Mouse (Mus musculus) spleen, postnatal 4 days (tissue): Measurements from ENCODE around the gene Dtnbp1.

Experiments
- DNase-seq, 2 experiments: peaks; one replicate each; pipeline ENCODE4 v3.0.0; 2022; ENCODE audit warnings: low spot score in 2 of 2

Gene Dtnbp1

DNA sequence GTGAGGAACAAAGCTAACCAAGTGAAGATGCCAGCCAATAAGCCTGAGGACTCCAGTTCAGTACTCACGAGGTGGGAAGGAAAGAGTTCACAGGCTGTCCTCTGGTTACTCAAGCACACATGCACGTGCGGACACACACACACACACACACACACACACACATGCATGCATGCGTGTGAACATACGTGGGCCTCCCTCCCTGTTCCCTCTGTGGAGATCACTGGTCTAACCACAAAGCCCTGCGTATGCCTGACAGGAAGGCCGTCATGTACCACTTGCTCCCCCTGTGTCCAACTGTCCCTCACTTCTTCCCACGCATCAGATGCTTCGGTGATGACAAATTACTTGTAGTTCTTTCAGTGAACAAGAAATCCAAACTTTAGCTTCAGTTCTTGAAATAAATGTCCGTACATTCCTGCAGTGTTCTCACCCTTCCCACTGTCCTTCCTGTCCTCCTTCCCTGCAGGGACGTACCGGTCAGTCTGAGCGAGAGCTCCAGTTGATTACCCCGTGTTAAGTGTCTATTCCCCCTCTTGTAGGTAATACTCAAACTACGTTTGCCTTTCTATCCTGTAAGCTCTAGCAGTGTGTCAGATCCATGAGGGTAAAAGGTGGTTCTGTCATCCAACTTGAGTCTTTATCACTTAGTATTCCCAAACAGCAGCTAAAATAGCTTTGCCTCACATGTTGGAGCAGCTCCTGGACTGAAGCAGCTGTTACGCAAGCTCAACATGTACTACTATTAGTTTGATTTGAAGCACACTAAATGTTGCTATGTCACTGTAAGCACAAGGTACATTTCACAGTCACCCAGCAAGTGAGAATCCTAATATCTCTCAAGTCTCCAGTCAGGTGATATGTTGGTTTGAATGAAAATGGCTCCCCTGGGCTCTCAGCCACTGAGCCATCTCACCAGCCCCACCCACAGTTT is 53.4 kb downstream of the Dtnbp1 start:
- no peak for DNase-seq

DNA sequence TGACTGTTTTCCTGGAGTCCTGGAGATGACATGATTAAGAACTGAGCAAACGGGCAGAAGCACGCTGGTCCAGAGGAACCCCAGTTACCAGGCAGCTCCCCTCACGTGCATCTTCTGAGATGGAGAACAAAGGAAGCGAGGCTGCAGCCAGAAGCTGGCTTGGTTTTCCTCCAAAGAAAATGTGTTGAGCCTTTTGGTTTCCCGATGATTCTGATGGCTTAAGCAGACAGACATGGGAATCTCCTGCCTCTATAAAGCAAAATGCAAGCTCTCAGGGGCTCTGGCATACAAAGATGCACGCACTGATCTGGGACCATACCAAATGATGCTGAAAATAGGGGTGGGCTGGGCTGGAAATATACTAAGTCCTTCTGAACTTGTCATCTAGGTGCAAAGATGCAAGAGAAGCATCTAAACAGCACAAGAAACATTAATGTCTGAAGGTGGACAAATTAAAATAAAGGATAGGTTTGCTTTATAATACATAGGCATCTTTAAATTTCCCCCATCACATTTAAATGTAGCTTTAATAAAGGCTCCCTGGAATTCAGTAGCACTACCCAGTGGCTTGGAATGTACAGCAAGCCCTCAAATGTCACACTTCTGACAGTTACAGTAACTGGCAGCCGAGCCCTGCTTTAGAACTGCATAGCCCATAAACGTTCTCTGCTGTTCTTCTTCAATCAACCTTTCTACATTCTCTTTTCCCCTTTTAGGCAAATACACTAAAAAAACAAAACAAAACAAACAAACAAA is 54.9 kb downstream of the Dtnbp1 start:
- no peak for DNase-seq

DNA sequence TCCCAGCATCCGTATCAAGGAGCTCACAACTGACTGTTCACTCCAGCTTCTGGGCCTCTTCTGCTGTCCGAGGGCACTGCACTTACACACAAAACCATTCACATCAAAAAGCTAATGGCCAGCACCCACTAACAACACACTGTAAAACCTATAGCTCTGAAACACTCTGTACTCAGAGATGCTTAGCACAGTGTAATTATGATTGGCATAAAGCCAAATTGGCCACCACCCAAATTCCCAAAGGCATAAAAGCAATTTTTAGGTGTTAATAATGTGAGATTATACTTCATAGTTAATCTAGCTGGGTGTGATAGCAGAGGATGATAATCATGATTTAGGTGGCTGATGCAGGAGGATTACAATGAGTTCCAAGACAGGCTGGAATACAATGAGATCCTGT is 58.3 kb downstream of the Dtnbp1 start:
- no peak for DNase-seq

DNA sequence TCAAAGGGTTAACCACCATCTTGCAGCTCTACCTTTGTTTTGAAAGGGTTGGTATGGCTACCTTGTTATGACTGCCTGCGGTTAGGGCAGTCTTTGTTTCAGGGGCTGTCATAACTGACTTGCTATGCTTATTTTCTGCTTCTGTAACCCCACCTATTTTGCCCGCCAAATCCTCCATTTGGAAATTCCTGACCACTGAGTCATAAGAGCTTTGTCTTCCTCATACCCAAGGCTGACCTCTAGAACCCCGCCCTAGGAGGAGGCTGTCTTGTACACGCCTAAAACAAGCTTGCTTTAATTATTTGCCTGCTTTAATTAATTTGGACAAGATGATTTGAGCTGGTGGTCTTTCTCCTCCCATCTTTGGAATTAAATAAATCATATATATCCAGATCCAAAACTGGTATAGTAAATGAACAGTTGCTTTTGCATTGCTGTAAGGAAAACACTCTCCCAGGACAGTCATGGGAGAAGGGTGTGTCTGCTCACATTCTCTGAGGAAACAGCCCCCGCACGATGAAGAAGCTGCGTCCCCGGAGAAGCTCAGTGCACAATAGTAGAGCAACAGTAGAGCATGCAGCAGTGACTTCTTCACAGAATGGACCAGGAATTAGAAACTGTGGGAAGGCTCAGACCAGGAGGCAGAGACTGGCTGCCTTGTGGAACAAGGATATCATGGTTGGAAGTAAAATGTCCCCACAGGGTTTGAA is 62.5 kb downstream of the Dtnbp1 start:
- DNase-seq = no peak

DNA sequence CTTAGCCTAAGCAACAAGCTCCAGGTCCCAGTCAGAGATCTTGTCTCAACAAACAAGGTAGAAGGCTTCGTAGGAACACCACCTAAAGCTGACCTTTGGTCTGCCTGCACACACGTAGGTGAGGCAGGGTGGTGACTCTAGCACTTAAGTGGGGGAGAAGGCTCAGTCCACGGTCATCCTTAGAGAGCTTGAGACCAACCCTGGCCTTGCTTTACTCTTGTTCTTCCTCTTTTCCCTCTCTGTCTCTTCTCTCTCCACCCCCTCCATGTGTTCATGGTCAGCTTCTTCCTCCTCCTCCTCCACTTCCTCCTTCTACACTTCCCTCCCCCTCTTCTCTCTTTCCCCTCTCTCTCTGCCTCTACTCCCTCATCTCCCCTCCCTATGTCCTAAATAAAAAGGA is 64.3 kb downstream of the Dtnbp1 start:
- DNase-seq = no peak

DNA sequence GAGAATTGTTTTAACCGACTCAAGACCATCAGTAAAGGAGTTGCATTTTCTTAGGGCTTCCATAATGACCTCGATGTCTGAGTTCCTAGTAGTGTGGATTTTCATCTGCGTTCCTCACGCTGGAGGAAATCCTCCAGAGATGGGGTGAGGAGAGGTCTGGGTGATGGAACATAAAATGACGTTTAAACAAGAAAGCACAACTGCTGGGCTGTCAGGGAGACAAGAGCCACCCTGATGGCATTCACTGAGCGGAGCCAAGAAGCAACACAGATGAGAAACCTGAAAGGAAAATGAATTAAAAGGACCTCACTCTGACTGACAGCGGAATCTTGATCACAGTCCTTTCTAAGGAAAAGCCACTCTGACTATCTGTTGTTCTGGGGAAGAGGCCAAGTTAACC is 68.4 kb downstream of the Dtnbp1 start:
- no peak for DNase-seq

DNA sequence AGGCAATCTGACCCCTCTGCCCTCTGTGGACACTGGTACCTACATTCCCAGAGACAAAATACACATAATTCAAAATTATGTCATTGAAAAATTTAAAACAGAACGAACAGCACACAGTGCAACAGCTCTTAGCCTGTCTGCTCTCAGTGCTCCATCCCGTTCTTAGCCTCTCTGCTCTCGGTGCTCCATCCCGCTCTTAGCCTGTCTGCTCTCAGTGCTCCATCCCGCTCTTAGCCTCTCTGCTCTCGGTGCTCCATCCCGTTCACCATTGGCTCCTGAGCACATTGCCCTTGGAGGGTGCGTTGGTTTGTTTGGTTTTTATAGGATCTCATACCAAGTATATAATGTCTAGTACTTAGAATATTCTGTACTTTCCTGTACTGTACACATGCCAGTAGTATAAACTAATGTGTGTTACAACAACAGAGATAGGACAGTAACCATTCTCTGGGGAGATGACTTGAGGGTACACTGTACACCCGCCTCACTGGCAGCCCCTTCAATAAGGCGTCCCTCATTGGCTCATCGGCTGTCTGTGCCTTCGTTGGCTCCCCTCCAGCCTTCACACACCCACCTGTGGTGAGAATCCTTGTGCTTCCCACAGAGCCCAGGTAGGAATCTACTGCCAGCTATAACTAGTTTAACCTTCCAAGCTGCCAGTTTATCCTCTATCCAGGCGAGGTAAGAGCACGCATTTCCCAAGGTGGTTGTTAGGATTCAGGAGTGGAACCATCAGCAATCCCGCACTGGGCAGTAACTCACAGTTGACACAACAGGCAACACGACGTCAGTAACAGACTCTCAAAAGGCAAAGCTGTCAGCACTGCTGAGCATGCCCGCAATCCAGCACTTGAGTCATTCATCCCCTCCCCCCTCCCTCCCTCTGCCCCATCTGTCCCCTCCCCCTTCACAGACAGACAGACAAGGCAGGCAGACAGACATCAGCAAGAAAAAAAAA is 69.4 kb downstream of the Dtnbp1 start:
- no peak for DNase-seq

DNA sequence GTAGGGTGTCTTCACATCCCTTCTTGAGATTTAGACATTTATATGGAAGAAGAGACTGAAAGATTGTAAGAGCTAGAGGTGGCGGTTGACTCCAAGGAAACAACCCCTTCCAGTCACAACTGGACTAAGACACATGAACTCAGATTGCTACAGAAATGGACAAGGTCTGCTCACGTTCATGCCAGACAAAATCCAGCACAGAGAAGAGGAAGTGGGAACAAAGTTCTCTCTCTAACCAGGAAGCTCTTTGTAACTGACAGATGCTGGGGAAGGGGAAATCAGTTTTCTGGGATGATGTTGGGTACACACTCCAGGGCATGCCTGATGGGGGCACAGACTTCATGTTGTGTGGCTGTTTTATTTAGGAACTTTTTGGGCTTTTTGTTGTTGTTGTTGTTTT is 75.6 kb downstream of the Dtnbp1 start:
- no peak for DNase-seq

DNA sequence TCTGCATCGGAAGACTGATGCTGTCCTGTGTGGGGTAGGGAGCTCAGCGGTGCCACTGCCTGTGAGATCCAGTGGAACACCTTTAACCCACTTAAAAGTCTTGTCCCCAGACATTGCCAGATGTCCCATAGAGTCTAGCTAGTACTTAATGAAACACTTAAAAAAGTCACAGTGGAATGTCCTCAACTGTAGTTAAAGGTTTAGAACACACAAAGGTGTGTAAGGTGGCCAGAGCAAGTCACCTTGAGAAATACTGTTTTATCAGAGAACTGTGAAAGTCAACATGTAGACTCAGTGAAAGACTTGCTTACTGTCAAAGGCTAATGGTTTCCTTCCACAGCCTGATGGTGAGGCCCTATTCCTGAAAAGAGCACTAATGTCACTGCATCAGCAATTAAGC is 76.8 kb downstream of the Dtnbp1 start:
- no peak for DNase-seq

DNA sequence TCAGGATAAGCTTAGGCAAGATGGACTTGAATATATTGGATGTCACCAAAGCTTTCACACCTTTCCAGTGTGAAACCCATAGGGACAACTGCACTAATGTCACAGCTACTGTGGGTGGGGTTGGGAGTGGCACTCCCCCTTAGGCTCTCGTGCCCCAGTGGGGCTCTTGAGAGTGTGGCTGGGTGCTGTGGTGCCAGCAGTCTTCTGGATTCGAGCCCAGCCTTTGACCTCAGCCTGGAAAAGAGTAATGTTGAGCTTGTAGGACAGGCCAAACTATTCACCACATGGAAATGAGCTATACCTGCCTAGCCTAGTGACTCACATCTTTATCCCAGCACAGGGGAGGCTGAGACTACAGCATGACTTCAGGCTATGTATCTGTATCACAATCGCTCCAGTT is 77.9 kb downstream of the Dtnbp1 start:
- no peak for DNase-seq

DNA sequence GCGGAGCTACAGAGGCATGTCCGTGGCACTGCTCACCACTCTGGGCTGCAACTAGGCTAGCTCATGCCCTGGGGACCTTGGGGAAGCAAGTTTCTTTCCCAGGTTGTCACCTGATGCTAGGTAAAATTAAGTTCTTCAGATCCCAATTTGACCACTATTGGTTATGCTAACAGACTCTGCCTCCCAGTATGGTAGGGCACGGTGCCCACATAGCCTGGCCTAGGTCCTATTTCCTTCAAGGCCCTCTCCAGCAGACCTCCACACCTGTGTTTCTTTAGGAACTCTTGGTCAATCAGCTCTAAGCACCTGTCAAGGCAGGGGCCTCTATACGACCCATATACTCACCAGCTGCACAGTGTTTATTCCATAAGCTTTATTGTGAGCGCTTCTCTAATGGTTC is 80.2 kb downstream of the Dtnbp1 start:
- no peak for DNase-seq

DNA sequence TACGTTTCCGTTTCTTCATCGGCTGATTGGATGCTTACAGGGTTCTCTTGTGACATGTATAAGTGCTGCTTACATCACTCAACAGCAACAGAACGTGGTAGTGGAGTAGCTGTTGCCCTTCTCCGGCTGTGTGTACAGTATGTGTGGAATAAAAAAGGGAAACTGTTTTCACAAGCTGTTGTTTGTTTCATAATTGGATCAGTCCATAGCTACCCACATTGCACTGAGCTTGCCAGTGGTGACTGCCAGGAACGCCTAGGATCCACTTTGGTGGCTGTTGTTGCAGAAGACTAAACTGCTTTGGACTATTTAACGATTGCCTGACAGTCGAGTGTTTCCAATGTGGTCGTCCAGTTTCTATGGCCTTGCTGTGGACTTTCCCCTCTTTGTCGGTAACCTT is 80.9 kb downstream of the Dtnbp1 start:
- DNase-seq = no peak

DNA sequence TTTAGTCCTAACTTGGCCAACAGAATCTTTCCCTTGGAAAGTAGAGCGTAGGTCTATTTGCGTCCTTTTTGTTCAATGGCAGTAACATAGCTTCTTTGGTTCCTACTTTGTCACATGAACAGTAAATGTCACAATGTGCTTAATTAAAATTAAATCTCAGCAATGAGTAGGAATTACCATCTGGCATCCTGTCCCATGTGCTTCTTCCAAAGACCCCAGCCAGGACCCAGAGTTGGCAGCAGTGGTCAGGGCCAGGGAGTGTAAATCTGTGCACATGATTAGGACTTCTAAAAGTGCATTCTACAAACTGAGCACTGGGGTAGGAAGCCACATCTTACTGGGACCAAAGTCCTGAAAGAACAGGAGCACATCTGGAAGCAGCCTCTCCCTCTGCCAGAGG is 83.7 kb downstream of the Dtnbp1 start:
- peak in 1 of 2 experiments; percentile 38 for DNase-seq

DNA sequence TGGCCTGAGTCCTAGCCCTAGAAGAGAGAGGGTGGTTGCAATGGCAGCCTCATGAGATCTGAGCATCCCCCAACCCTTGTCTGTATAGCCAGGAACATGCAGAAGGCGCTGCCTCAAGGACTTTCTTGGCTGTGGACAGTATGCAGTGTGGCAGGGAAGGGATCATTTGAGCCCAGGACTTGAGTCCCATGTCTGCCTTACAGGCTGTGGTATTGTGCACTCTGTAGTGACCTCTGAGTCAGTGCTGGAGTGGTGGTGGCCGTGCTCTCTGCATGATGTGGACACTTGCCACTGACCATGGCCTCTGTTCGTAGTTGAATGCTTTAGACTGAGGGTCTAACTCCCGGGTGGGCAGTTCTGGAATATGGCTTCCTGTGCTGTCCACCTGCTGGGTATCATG is 84.7 kb downstream of the Dtnbp1 start:
- no peak for DNase-seq

DNA sequence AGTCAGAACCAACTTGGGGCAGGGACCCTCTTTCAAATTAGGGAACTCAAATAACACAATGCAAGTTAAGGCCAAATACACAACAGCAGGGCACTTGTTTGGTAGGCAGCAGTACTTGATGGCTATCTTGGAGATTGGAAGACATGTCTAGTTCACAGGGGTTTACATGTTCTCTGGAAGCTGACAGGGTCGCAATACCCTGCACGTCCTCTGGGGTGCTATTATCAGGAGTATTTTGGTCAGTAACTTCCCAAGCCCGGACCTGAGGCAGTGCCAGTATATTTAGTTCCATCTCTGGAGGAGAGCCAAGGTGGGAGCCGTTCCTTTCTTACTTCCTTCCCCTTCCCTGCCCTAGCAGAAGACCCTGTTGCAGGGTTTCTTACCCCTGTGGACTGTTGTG is 86.0 kb downstream of the Dtnbp1 start:
- peak in 1 of 2 experiments; percentile 30 for DNase-seq

DNA sequence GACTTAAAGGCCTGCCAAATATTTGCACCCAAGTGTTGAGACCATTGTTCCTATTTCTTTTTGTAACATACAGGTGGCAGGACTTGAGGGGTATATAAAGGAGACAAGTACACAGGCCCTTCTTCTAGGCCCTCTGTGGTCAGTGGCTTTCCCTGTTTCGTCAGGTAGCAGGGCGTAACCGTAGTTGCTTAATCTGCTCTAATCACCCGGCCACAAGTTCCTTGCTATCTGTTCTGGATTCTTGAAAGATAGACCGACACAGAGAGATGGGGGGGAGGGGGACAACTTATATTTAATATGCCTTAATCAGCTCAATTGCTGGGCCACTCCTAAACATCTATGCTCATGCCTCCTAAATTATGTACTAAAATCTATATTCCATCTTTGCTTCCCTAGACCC is 86.6 kb downstream of the Dtnbp1 start:
- no peak for DNase-seq

DNA sequence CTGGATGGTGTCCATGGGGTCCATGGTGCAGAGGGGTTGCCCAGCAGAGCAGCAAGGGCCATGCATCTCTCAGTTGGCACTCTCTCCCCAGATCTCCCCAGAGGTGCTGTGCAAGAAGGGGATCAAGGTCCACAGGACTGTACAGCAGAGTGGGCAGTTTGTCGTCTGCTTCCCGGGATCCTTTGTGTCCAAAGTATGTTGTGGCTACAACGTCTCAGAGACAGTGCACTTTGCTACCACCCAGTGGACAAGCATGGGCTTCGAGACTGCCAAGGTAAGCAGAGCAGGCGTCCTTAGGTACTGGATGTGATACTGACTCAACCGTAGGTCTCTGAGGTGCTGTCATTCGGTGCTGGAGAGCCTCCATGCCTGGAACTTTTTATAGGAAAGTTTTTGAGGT is 88.4 kb downstream of the Dtnbp1 start:
- no peak for DNase-seq

DNA sequence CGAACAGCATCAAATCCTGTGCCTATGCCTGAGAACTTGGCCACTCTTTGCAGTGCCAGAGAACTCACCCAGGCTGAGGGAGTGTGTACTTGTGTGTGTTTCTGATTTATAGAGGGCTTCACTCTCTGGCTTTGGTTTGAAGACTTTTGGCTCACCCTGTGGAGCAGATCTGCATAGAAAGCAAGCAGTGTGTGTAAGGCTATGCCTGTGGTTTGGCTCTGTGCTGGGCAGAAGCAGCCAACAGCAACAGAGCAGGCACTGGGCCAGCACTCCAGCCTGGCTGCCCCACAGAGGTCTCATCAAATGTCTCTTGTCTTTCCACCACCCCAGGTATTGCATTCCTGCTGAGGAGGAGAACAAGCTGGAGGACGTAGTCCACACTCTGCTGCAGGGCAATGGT is 89.1 kb downstream of the Dtnbp1 start:
- DNase-seq = no peak

DNA sequence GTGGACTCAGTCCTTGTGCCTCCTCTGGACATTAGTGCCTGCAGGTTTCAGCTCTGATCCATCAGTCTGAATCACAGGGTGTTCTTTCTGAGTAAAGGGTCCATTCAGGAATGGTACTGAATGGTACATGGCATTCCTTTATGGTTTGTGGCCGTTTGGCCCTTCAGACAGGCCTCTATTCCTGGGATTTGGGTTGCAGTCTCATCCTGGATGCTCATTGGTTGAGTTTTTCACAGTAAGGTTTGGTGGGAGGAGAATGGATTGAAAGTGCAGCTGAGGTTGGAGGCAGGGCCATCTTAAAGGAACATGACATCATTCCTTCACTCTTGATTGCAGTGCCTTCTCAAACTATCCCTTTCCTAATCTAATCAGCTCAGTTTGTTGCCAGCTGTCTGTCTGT is 93.2 kb downstream of the Dtnbp1 start:
- DNase-seq = no peak

DNA sequence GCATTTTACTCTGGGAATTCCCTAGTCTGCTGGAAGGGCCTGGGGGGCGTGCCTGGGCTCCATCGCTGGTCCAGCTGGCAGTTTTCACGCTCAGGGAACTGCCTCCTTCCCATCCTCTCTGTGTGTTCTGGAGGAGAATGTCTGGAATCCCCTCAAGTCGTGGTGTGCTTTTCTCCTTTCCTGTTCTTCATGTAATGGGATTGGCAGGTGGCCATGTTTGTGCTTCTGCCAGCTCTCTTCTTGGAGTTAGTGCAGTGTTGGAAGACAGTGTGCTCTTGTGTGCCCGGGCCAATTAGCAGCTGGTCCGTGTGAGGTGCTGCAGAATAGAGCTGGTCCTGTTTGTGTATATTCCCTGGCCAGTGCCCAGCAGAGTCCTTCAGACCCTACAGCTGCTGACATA is 94.2 kb downstream of the Dtnbp1 start:
- DNase-seq = no peak

DNA sequence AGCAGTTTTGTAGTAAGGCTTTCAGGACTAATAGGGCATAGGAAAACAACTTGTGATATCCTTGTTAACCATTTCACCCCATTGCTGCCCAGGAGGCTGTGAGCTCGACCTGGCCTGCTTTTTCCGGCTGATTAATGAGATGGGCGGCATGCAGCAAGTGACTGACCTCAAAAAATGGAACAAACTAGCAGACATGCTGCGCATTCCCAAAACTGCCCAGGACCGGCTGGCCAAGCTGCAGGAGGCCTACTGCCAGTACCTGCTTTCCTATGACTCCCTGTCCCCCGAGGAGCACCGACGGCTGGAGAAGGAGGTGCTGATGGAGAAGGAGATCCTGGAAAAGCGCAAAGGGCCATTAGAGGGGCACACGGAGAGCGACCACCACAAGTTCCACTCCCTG is 95.8 kb downstream of the Dtnbp1 start:
- DNase-seq = no peak
